Mouse (Mus musculus): ENCODE measurements around the gene Itpr1. TPM values are rescaled to one million over a fixed set of nuclear protein-coding genes. Genes with fewer than 3 reads are reported as not detected.

Itpr1 gene
- polyA plus RNA-seq, 1 experiment from 2014 or later: 15.6 TPM

DNA sequence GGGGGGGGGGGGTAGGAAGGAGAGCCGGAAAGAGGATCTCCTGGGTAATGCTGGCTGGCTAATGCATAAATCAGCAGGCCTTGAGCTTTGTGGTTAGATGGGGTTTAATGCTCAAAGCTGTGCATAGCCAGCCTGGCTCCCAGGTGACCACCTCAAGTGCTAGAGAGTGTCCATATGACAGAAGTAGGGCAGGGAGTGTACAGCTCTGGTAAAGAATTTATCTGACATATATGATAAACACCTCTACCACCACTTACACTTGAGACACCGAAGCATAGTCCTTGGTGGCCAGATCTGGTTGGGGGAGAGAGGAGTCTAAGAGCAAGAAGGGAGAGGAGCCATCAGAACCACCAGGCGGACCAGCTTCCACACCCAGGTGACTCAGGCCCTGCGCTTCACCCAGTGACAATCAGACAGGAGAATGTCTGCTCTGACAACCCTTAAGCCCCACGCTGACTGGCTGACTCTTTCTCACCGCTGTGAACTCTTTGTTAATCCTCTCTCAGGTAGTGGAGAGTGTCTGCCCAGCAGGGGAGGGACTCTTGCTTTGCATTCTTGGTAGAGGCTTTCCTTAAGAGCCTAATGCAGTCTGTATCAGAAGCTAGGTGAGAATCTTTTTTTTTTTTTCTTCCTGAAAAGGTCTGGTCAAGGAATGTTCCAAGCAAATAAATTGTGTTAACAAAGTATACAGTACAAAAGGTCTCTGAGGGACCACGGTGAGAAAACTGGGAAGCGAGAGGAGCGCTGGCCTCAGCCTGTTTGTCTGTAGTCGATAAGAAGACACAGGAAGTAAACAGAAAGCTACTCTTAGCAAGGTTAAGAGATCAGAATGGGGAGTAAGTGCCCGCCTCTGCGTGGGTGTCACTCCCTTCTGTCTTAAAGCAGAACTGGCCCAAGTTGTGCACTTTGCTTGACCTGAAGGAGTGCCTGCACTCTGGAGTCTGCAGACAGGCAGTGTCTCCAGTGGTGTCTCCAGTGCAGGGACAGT lies 318.7 kb downstream of the Itpr1 start:
- Histone ChIP-seq H3K4me3 (ENCODE audit: low read depth, low read length) (no peak overlapping the region), H3K9me3 (ENCODE audit: control insufficient read depth, low read length) (no peaks in the 10 kb centered on the region), H3K4me1 (replicated peaks; ENCODE audit: control insufficient read depth, insufficient read depth, low read length) (peaks cover 22% of the 10 kb centered on the region), H3K36me3 (ENCODE audit: control insufficient read depth, insufficient read depth, low read length) (no peaks in the 10 kb centered on the region; the same call in 1 of the 2 replicates), H3K27me3 (replicated peaks; ENCODE audit: control insufficient read depth, insufficient read depth, low read length) (no peaks in the 10 kb centered on the region), H3K9ac (ENCODE audit: low read length) (no peak overlapping the region), H3K4me2 (ENCODE audit: low read length) (no peak overlapping the region), H3K27ac (ENCODE audit: low read depth) (peak overlapping the region; percentile 27; the same call in 1 of the 2 replicates)
- 29% methylated on average over 12 of the region's 12 CpGs for WGBS
- peak; percentile 22 for ATAC-seq (replicated peaks; ENCODE audit: low FRiP score, low TSS enrichment, low read depth)
- peak; percentile 60 for DNase-seq (ENCODE audit: low spot score)

DNA sequence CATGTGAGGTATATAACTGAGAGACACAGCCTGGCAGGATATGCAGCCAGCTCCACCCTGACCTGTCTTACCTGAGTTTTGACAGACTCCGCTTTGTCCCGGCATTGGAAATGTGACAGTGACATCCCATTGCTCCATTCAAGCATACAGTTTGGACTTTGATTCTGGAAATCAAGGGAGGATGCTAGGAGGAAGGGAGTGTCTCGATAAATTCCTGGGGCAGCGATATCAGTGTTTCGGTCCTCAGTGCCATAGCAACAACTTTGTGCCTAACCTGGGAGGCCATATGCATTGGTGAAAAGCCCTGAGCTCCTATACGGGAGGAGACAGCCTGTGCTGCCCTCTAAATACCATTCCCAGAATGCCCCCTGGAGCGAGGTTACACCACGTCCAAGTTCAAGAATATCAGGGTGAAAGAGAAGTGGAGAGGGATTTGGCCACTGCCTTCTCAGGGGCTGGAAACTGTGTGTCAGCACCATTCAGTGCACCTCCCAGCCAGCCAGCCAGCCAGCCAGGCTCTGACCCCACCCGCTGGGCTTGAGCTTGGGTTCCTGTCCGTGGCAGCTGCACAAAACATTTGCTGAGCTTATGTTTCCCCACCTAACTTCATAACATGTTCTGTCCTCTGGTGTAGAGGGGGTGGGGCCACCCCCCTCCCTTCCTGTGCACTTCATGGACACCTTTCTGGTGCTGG lies 319.7 kb downstream of the Itpr1 start:
- H3K4me1 ChIP-seq (replicated peaks; ENCODE audit: control insufficient read depth, insufficient read depth, low read length): peaks cover 21% of the 10 kb centered on the region
- WGBS: 74% methylated on average over 10 of the region's 10 CpGs
- 0 out of 2 replicates have a peak, but pooled peaks have one; percentile 2 for ATAC-seq (replicated peaks; ENCODE audit: low FRiP score, low TSS enrichment, low read depth)

DNA sequence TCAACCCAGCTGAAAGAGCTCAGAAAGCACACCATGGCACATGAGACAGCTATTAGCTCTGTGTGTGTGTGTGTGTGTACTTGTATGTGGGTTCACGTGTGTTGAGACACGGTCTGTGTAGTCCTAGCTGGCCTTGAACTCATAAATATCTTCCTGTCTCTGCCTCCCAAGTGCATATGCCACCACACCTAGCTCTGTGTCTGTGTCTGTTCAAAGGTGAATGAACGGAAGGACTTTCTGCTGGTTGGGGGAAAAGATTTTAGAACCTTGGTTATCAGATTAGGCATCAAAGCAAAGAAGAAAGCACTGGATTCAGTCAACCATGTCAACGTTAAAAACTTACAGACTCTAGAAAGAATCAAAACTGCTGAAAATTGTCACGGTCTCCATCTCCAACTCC lies 321.2 kb downstream of the Itpr1 start:
- no peak for DNase-seq (ENCODE audit: low spot score)
- Histone ChIP-seq H3K36me3 (ENCODE audit: control insufficient read depth, insufficient read depth, low read length) (no peaks in the 10 kb centered on the region; the same call in 1 of the 2 replicates), H3K4me3 (ENCODE audit: low read depth, low read length) (no peak overlapping the region), H3K27me3 (replicated peaks; ENCODE audit: control insufficient read depth, insufficient read depth, low read length) (no peaks in the 10 kb centered on the region), H3K4me2 (ENCODE audit: low read length) (no peak overlapping the region), H3K9me3 (ENCODE audit: control insufficient read depth, low read length) (no peaks in the 10 kb centered on the region), H3K27ac (ENCODE audit: low read depth) (no peak overlapping the region), H3K4me1 (replicated peaks; ENCODE audit: control insufficient read depth, insufficient read depth, low read length) (peaks cover 20% of the 10 kb centered on the region), H3K9ac (ENCODE audit: low read length) (no peak overlapping the region)
- 76% methylated on average over 5 of the region's 5 CpGs for WGBS
- ATAC-seq (replicated peaks; ENCODE audit: low FRiP score, low TSS enrichment, low read depth): no peak

More for the DNA sequence above, 319.7 kb downstream of the Itpr1 start:
- Histone ChIP-seq H3K9me3 (ENCODE audit: control insufficient read depth, low read length) (no peaks in the 10 kb centered on the region), H3K4me3 (ENCODE audit: low read depth, low read length) (no peak overlapping the region), H3K27me3 (replicated peaks; ENCODE audit: control insufficient read depth, insufficient read depth, low read length) (no peaks in the 10 kb centered on the region), H3K27ac (ENCODE audit: low read depth) (0 out of 2 replicates have a peak overlapping the region, but pooled peaks have one; percentile 27), H3K9ac (ENCODE audit: low read length) (no peak overlapping the region), H3K36me3 (ENCODE audit: control insufficient read depth, insufficient read depth, low read length) (no peaks in the 10 kb centered on the region; the same call in 1 of the 2 replicates), H3K4me2 (ENCODE audit: low read length) (no peak overlapping the region)
- no peak for DNase-seq (ENCODE audit: low spot score)

DNA sequence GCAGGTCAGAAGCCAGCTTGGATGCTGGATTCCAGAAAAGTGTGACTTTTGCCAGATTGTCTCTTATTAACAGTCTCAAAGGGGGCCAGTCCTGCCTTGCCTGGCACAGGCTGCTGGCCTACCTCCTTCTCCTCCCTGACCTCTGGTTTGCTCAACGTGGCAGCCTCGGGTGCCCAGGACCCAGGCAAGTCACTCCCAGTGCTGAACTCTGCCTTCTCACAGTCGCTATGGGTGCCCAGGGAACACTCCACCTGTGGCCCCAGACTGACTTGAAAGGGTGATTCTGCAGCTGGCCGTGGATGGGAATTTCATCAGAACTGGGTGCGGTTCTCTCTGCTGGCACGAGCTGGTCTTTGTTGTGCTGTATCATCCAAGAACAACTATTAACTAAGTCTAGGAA lies 321.7 kb downstream of the Itpr1 start:
- Histone ChIP-seq H3K4me3 (ENCODE audit: low read depth, low read length) (no peak overlapping the region), H3K27me3 (replicated peaks; ENCODE audit: control insufficient read depth, insufficient read depth, low read length) (no peaks in the 10 kb centered on the region), H3K36me3 (ENCODE audit: control insufficient read depth, insufficient read depth, low read length) (no peaks in the 10 kb centered on the region; the same call in 1 of the 2 replicates), H3K4me1 (replicated peaks; ENCODE audit: control insufficient read depth, insufficient read depth, low read length) (peaks cover 20% of the 10 kb centered on the region), H3K9me3 (ENCODE audit: control insufficient read depth, low read length) (no peaks in the 10 kb centered on the region), H3K9ac (ENCODE audit: low read length) (no peak overlapping the region), H3K4me2 (ENCODE audit: low read length) (no peak overlapping the region), H3K27ac (ENCODE audit: low read depth) (no peak overlapping the region)
- 83% methylated on average over 6 of the region's 6 CpGs for WGBS
- DNase-seq (ENCODE audit: low spot score): no peak
- no peak for ATAC-seq (replicated peaks; ENCODE audit: low FRiP score, low TSS enrichment, low read depth)

DNA sequence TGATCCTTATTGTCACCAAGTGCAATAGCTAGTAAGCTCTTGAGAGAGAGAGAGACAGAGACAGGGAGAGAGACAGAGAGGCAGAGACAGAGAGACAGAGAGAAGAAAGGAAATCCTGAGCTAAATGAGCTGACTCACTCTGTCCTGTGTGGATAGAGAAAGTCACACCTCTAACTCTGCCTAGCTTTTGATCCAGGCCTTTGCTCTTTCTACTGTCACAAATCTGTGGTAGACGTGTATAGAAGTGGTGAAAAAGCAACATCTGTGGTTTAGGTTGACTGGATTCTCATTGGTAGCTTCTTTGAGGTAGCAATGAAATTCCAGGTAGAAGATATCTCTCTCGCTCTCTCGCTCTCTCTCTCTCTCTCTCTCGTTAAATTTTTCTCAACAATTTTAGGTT lies 322.4 kb downstream of the Itpr1 start:
- Histone ChIP-seq H3K4me1 (replicated peaks; ENCODE audit: control insufficient read depth, insufficient read depth, low read length) (peaks cover 20% of the 10 kb centered on the region), H3K27me3 (replicated peaks; ENCODE audit: control insufficient read depth, insufficient read depth, low read length) (no peaks in the 10 kb centered on the region), H3K9ac (ENCODE audit: low read length) (no peak overlapping the region), H3K9me3 (ENCODE audit: control insufficient read depth, low read length) (no peaks in the 10 kb centered on the region), H3K4me3 (ENCODE audit: low read depth, low read length) (no peak overlapping the region), H3K4me2 (ENCODE audit: low read length) (no peak overlapping the region), H3K27ac (ENCODE audit: low read depth) (no peak overlapping the region), H3K36me3 (ENCODE audit: control insufficient read depth, insufficient read depth, low read length) (no peaks in the 10 kb centered on the region; the same call in 1 of the 2 replicates)
- WGBS: 93% methylated on average over 4 of the region's 4 CpGs
- no peak for DNase-seq (ENCODE audit: low spot score)
- ATAC-seq (replicated peaks; ENCODE audit: low FRiP score, low TSS enrichment, low read depth): no peak

DNA sequence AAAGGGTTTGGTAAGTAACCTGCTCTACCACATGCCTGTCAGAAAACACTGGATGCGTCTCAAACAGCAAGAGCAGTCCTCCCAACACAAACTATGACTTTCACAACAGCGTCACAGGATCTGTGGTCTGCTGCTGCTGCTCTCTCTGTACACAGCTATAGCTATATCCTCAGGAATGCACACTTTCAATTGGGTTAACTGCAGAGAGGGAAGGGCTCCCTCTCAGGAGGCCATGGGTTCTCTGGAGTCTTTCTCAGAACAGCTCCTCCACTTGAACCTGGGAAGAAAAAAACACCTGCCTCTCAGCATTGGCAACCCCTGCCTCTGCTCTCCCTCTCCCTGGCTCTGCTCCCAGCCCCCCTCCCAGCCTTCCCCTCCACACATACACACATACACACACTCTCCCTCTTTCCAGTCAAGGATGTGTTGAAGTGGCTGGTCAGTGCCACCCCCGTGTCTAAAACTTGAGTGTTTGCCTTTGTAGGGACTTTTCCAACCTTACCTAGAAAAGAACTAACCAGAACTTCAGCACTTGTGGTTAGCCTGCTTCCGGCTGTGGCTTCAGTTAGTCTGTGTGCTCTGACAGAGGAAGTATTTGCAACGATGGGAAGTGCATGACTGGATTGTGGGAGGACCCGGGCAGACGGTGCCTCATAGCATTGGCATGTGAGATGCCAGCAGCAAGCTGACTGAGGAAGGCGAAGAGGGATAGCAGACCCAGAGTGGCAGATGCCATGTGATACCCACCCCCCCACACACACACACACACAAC lies 323.8 kb downstream of the Itpr1 start:
- Histone ChIP-seq H3K4me2 (ENCODE audit: low read length) (no peak overlapping the region), H3K27me3 (replicated peaks; ENCODE audit: control insufficient read depth, insufficient read depth, low read length) (no peaks in the 10 kb centered on the region), H3K36me3 (ENCODE audit: control insufficient read depth, insufficient read depth, low read length) (no peaks in the 10 kb centered on the region; the same call in 1 of the 2 replicates), H3K9me3 (ENCODE audit: control insufficient read depth, low read length) (no peaks in the 10 kb centered on the region), H3K9ac (ENCODE audit: low read length) (no peak overlapping the region), H3K27ac (ENCODE audit: low read depth) (no peak overlapping the region), H3K4me3 (ENCODE audit: low read depth, low read length) (no peak overlapping the region), H3K4me1 (replicated peaks; ENCODE audit: control insufficient read depth, insufficient read depth, low read length) (peaks cover 11% of the 10 kb centered on the region; the same call in 1 of the 2 replicates)
- 77% methylated on average over 8 of the region's 8 CpGs for WGBS
- DNase-seq (ENCODE audit: low spot score) (no peak), ATAC-seq (replicated peaks; ENCODE audit: low FRiP score, low TSS enrichment, low read depth) (no peak)

DNA sequence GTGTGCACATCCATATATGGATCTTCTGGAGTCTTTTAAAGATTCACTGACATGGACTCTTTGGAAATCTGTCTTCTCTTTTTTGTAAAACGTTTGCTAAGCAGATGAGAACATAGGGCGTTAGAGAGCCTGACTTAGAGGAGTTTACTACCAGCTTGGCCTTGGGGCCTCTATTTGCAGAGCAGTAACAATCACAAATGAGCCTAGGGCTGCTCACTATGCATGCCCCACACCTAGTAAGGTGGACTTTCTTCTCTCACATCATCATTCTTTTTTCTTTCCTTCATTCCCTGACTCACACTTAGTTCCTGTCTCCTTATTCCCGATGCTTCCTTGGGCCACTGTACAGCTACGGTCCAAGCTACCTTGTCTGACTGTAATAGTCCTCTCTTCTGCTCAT lies 325.5 kb downstream of the Itpr1 start:
- Histone ChIP-seq H3K9ac (ENCODE audit: low read length) (no peak overlapping the region), H3K27me3 (replicated peaks; ENCODE audit: control insufficient read depth, insufficient read depth, low read length) (no peaks in the 10 kb centered on the region), H3K4me2 (ENCODE audit: low read length) (no peak overlapping the region), H3K36me3 (ENCODE audit: control insufficient read depth, insufficient read depth, low read length) (peaks cover 7% of the 10 kb centered on the region), H3K9me3 (ENCODE audit: control insufficient read depth, low read length) (no peaks in the 10 kb centered on the region), H3K4me3 (ENCODE audit: low read depth, low read length) (no peak overlapping the region), H3K27ac (ENCODE audit: low read depth) (no peak overlapping the region), H3K4me1 (replicated peaks; ENCODE audit: control insufficient read depth, insufficient read depth, low read length) (no peaks in the 10 kb centered on the region)
- 74% methylated on average over 4 of the region's 4 CpGs for WGBS
- ATAC-seq (replicated peaks; ENCODE audit: low FRiP score, low TSS enrichment, low read depth) (peak; percentile 47; the same call in 1 of the 2 replicates), DNase-seq (ENCODE audit: low spot score) (no peak)

DNA sequence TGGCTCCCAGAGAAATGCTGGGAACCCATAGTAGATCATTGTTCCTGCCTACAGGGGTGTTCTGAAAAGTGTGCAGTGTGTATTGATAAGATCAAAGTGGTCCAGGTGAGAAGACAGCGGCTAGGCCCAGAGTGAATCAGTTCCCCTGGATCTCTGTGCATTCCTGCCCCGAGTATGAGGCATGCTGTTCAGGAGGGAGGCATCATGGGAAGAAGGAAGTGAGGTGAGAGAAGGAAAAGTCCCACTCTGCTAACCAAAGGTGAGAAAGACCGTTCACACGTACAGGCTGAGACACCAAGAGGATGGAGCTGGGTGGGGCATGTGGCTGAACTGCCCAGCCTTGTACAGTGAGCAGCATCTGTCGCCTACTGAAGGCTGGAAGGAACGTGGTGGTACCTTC lies 327.5 kb downstream of the Itpr1 start:
- no peaks in the 10 kb centered on the region for H3K27me3 ChIP-seq (replicated peaks; ENCODE audit: control insufficient read depth, insufficient read depth, low read length)
- DNase-seq (ENCODE audit: low spot score) (no peak), ATAC-seq (replicated peaks; ENCODE audit: low FRiP score, low TSS enrichment, low read depth) (no peak)
- no peak overlapping the region for H3K9ac ChIP-seq (ENCODE audit: low read length)
- H3K36me3 ChIP-seq (ENCODE audit: control insufficient read depth, insufficient read depth, low read length): peaks cover 7% of the 10 kb centered on the region
- no peak overlapping the region for H3K4me3 ChIP-seq (ENCODE audit: low read depth, low read length)
- 95% methylated on average over 6 of the region's 6 CpGs for WGBS
- H3K9me3 ChIP-seq (ENCODE audit: control insufficient read depth, low read length): no peaks in the 10 kb centered on the region
- no peaks in the 10 kb centered on the region for H3K4me1 ChIP-seq (replicated peaks; ENCODE audit: control insufficient read depth, insufficient read depth, low read length)
- H3K27ac ChIP-seq (ENCODE audit: low read depth): no peak overlapping the region
- H3K4me2 ChIP-seq (ENCODE audit: low read length): no peak overlapping the region

All from intestine, embryonic 14.5 days (tissue).